Mouse (Mus musculus): ENCODE measurements around the gene Anapc15-ps.

- TF ChIP-seq POLR2A (IDR thresholded peaks at IDR 0.05; ENCODE audit: borderline replicate concordance, low read depth, low read length) (no peak), CTCF (IDR thresholded peaks at IDR 0.05; ENCODE audit: low read depth, low read length) (no peak)
Measured at GRCm38 (mm10) chr10:95715687-95716086, 42.4 kb upstream of the Anapc15-ps start.
